Mouse (Mus musculus): ENCODE results near the gene Rgp1. TPM values are rescaled to one million over a fixed set of nuclear protein-coding genes. Genes with fewer than 3 reads are reported as not detected.

Gene Rgp1
- total RNA-seq, 2 experiments from 2014 or later, result 42.3 to 55.8 TPM

DNA sequence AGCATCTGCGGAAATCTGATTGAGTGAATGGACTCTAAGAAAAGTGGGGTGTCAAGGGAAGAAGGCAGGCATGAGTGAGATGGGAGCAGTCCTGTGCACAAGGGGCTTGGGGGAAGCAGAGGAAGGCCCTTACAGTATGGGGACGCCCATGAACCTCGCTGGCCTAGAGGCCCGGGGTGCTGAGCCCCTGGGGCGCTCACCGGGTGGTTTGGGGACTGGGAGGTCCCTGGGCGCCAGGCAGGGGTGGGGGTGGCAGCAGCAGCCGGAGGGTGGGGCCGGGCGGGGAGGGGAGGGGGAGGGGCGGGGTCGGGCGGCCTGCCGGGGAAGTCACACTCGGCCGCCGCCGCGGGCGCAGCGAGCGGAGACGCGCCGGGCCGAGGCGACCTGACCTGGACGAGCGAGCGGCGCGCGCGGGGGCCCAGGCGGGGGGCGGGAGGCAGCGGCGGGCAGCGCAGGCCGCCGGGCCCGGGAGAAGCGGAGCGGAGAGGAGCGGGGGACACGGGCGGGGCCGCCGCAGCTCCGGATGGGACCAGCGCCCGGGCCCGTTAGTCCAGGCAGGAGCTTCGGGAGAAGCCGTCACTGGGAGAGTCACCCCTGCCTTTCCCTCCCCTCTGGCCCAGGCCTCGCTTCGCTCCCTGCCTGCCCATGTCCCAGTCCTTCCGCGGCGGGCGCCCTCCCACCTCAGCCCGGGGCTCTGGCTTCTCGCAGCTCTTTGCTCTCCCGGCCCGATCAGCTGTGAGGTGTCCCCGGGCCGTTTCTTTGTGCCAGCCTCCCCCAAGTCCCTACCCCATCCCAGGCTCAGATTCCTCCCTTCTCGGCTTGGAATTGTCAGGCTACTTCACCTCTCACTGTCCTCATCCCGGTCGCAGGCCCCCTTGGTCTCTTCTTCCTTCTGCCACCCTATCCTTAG lies 52.8 kb downstream of the Rgp1 start, which contains the start of gene Npr2:
Npr2 (plus strand) TSS at position 890 of the 910 bp plus-strand sequence.
- DNase-seq (ENCODE audit: low spot score in 2 of 2), result peak; percentile 46 to 60
- intact Hi-C loops (cut with DNase I), result loop anchor here (2.0 kb wide), 2 partner anchors 26 to 36 kb away; partner anchors contain the start of gene Hint2

DNA sequence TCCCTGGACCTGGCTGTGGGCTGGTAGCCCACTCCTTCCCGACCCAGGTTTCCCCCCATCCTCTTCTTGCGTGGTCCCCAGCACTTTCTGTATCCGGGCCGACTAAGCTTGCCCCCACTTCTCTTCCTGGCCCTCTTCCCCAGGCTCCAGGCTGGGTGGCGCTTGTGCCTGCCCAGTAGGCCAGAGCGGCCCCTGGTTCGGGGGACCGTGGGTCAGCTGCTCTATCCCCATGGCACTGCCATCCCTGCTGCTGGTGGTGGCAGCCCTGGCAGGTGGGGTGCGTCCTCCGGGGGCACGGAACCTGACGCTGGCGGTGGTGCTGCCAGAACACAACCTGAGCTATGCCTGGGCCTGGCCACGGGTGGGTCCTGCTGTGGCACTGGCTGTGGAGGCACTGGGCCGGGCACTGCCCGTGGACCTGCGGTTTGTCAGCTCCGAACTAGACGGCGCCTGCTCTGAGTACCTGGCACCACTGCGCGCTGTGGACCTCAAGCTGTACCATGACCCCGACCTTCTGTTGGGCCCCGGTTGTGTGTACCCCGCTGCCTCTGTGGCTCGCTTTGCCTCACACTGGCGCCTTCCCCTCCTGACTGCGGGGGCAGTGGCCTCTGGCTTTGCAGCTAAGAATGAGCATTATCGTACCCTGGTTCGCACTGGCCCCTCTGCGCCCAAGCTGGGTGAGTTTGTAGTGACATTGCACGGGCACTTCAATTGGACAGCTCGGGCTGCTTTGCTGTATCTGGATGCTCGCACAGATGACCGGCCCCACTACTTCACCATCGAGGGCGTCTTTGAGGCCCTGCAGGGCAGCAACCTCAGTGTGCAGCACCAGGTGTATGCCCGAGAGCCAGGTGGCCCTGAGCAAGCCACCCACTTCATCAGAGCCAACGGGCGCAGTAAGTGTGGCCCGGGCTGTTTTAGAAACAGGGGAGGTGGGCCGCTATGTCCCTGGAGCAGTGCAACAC lies 53.7 kb downstream of the Rgp1 start:
- intact Hi-C loops (cut with DNase I), result loop anchor here (2.0 kb wide), 2 partner anchors 25 to 35 kb away; partner anchors contain the start of gene Hint2
- DNase-seq (ENCODE audit: low spot score in 2 of 2), result peak; percentile 21 to 36

DNA sequence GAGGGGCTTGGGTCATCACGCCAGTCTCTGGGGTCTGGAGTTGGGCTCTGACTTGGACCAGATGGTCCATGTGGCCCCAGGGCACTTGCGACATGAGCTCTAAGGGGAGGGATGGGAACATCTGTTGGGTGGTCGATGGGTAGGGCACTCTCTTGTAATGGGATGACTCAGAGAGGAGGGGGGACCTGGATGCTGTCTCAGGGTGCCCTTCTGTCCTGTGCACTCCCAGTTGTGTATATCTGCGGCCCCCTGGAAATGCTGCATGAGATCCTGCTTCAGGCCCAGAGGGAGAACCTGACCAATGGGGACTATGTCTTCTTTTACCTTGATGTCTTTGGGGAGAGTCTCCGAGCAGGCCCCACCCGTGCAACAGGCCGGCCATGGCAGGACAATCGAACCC lies 54.8 kb downstream of the Rgp1 start:
- peak in 1 of 2 experiments; percentile 3 for DNase-seq (ENCODE audit: low spot score in 2 of 2)
- intact Hi-C loops (cut with DNase I), result no loop called here

DNA sequence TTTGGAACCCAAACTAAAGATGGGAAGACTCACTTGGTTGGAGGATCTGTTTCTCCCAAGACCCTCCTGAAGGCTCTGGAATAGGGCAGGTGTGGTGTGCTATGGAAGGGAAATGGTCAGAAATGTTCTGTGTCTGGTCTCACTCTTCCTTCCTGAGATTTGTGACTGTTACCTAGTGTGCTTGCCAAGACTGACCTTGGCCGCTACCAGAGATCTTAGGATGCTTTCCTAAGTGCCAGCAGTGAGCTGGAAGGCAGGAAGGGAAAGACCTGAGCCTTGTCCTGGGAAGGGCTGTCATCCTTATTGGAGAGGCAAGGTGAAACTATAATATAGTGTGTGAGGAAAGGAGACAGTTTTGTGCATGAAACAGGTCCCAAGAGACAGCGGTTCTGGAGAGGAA lies 55.2 kb downstream of the Rgp1 start:
- peak in 1 of 2 experiments; percentile 1 for DNase-seq (ENCODE audit: low spot score in 2 of 2)
- intact Hi-C loops (cut with DNase I), result no loop called here

DNA sequence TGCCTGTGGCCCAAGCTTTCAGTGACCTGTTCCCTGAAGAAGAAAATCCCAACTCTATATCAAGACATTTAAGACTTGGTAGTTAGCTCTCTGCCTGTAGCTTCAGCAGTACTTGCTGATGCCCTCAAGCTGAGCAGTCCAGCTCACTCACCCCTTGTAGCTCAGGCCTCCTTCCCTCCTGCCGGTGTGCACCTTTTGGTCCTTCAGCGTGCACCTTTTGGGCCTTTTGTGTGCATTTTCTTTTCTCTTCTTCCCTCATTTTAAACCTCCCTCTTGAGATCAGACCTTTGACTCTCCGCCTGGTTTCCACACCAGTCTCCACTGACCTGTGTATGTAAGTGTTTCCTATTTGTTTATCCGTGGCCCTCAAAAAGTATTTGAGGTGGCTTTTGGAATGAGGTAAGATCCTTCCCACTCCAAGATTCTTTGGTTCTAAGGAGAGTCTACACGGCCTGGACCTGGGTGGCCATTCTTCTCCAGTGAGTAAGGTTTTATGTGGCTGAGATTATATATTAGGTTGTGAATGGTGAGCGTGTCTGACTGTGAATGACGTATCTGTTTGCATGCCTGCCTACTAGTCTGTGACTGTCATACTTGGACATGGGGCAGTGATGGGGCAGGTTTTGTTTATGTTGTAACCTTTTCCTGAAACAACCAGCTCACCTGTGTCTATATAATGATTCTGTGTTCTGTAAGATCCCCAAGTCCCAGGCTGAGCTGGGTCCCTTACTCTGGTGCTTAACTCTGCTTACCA lies 56.3 kb downstream of the Rgp1 start:
- intact Hi-C loops (cut with DNase I), result no loop called here
- DNase-seq (ENCODE audit: low spot score in 2 of 2), result peak in 1 of 2 experiments; percentile 1

DNA sequence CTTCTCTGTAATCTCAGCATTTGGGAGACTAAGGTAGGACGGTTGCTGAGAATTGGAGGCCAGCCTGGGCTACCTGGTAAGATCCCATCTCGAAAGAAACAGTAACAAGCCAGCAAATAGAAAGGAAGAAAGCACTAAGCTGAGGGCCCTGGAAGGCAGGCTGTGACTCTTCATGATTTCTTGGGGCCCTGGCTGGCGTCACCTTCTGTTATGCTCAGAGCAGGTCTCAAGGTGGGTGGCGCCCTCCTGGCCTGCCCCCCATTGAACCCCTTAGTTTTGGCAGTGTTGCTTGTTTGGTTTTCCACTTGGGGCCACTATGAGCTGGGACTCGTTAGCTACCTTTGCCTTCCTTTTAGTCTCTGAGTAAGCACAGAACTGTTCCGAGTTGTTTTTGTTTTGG lies 58.2 kb downstream of the Rgp1 start:
- intact Hi-C loops (cut with DNase I), result no loop called here
- DNase-seq (ENCODE audit: low spot score in 2 of 2), result peak in 1 of 2 experiments; percentile 1

Small RNAs within 50 kb of the gene (microRNA-seq; reads per million reads assigned to microRNA genes)
- gene Gm25262, result not detected

Other genes starting within 250 kb of the Rgp1 start
- 100 to 1,000 TPM; 135 TPM for gene Rusc2, start 196.7 kb upstream of the Rgp1 start, total RNA-seq (2021)
- 1 to 10 TPM in 1 of 2 experiments, under 1 TPM in 1; 0.69 to 1.4 TPM for gene Fam166b, start 149.6 kb upstream of the Rgp1 start, total RNA-seq (2021)
- gene Tesk1, start 136.8 kb upstream of the Rgp1 start, total RNA-seq (2021), result 10 to 100 TPM; 87.8 to 92.9 TPM
- gene Cd72, start 124.1 kb upstream of the Rgp1 start, total RNA-seq (2021), result 1 to 10 TPM in 1 of 2 experiments, under 1 TPM in 1; 0.59 to 1.2 TPM
- gene Sit1, start 95.0 kb upstream of the Rgp1 start, total RNA-seq (2021), result not detected
- gene Ccdc107, start 85.8 kb upstream of the Rgp1 start, total RNA-seq (2021), result 10 to 100 TPM; 25.5 to 25.9 TPM
- under 1 TPM; 0.70 to 0.79 TPM for gene Arhgef39, start 79.0 kb upstream of the Rgp1 start, total RNA-seq (2021)
- 1 to 10 TPM in 1 of 2 experiments, under 1 TPM in 1; 0.54 to 1.1 TPM for gene Car9, start 71.7 kb upstream of the Rgp1 start, total RNA-seq (2021)
- gene Tpm2, start 55.0 kb upstream of the Rgp1 start, total RNA-seq (2021), result 10 to 100 TPM in 1 of 2 experiments, 1 to 10 TPM in 1; 8.7 to 10.0 TPM
- 10 to 100 TPM; 74.4 to 84.8 TPM for gene Creb3, start 16.4 kb upstream of the Rgp1 start, total RNA-seq (2021)
- 10 to 100 TPM; 43.0 to 45.4 TPM for gene Tln1, start 16.0 kb upstream of the Rgp1 start, total RNA-seq (2021)
- 10 to 100 TPM; 64.9 to 71.9 TPM for gene Gba2, start 158 bp downstream of the Rgp1 start, total RNA-seq (2021)
- not detected for gene Msmp, start 5.8 kb downstream of the Rgp1 start, total RNA-seq (2021)
- 10 to 100 TPM; 46.4 to 62.2 TPM for gene Npr2, start 53.2 kb downstream of the Rgp1 start, total RNA-seq (2021)
- gene Spag8, start 74.9 kb downstream of the Rgp1 start, total RNA-seq (2021), result 1 to 10 TPM in 1 of 2 experiments, under 1 TPM in 1; 0.91 to 1.1 TPM
- 10 to 100 TPM; 31.4 to 39.5 TPM for gene Hint2, start 77.8 kb downstream of the Rgp1 start, total RNA-seq (2021)
- gene Tmem8b, start 90.3 kb downstream of the Rgp1 start, total RNA-seq (2021), result 10 to 100 TPM; 65.1 to 67.9 TPM
- gene Fam221b, start 90.4 kb downstream of the Rgp1 start, total RNA-seq (2021), result 1 to 10 TPM; 2.1 to 2.3 TPM
- not detected for gene Olfr70, start 122.1 kb downstream of the Rgp1 start, total RNA-seq (2021)
- gene Olfr71, start 131.5 kb downstream of the Rgp1 start, total RNA-seq (2021), result not detected
- gene Hrct1, start 148.5 kb downstream of the Rgp1 start, total RNA-seq (2021), result 1 to 10 TPM; 1.2 to 1.7 TPM
- gene Spaar, start 151.3 kb downstream of the Rgp1 start, total RNA-seq (2021), result 1 to 10 TPM in 1 of 2 experiments, under 1 TPM in 1; 0.62 to 1.1 TPM
- not detected for gene Olfr159, start 192.3 kb downstream of the Rgp1 start, total RNA-seq (2021)
- gene Olfr156, start 245.2 kb downstream of the Rgp1 start, total RNA-seq (2021), result not detected